Mouse (Mus musculus) CD8-positive naive resting alpha-beta T cell, adult 2 months (primary cell): ENCODE data around the gene Atp11a.

ENCODE experiments used
- DNase-seq, 2 experiments: peaks; one replicate each; pipeline ENCODE4 v3.0.0; 2022; ENCODE audit warnings: low read depth in 2 of 2, low spot score in 2 of 2

Atp11a gene

DNA sequence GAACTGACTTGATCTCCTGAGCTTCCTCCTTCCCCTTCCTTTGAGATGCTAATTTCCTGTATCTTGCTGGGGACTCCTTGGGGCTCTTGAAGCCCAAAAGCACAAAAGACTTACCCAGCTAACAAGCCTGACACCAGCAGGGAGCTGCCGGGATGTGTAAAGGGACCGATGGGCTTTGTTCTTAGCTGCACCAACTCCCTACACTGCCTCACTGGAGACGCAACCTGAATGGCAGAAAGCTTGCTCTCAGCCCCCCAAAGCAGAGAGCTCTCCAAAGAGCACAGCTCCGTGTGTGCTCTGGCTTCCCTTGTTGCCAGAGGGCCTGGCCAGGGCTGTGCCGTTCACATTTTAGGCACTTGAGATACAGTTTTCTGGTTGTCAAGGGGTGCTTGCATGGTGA, 114.6 kb downstream of the Atp11a start:
- no peak for DNase-seq

DNA sequence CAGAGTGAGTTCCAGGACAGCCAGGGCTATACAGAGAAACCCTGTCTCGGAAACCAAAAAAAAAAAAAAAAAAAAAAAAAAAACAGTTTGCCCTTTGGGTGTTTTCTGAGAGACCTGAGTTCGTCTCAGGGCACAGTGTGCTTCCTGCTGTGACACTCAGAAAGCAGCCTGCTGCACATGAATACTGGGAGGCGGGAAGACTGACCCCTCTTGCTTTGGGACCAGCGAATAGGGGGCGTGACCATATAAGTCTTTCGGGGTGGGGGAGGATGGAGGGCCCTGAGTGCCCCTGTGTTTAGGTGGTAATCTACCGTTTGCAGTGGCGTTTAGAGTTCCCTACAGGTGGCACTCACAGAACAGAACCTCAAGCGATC, 116.2 kb downstream of the Atp11a start:
- no peak for DNase-seq

DNA sequence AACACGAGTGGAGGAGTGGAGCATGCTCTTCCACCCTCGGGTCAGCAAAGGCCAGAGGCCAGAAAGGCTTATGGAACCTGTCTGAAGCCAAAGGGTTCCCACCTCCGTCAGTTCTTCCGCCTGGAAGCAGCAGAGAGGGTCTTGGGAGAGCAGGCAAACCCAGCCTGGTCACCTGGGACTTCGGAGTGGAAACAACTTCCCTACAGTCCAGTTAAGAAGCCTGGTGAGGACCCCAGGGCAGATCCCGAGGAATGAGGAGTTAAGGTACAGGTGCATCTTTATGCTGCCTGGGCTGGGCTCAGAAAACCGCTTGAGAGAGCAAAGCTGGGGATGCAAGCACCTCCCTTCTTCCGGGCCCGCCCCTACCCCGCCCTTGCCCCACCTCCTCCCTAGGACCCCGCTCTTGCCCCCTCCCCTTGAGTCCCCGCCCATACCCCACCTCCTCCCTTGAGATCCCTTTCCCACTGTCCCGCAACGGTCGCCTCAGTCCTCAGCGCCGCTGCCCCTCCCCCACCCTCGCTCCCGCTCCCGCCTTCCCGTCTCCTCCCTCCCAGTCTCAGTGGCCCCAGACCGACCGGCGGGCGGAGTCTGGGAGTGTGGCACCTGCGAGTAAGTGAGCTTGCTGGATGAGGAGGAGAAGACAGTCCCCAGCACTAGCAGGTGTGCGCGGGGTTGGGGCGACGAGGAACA, 116.7 kb downstream of the Atp11a start, which contains the start of gene Mcf2l:
Mcf2l (plus strand) TSS at position 450 of the 690 bp plus-strand sequence.
- no peak for DNase-seq

DNA sequence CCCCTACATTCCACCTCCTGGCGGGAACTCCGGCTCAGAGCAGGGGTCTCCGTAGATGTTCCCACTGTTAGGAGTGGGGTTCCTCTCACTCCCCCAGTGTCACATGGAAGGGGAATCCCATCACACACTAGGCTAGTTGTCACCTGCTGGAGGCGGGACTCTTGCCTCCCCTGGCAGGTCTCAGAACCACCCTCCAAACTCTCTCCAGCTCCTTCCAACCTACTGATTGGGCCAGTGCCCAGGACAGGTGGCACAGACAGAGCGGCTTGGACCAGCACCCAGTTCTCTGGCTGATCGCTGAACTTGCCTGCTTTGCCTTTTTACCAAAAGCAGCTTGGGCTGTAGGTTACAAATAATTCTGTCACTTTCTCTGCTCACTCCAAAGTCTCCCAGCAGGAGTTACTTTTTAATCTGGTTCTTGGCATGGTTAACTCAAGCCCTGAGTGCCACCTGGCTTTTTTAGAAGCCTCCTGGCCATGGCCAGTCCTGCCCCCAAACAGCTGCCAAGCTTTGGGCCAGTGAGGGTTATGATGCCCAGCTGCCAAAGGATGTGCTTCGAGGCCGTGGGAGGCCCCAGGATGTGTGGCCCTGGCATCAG, 117.5 kb downstream of the Atp11a start:
- DNase-seq, result no peak

DNA sequence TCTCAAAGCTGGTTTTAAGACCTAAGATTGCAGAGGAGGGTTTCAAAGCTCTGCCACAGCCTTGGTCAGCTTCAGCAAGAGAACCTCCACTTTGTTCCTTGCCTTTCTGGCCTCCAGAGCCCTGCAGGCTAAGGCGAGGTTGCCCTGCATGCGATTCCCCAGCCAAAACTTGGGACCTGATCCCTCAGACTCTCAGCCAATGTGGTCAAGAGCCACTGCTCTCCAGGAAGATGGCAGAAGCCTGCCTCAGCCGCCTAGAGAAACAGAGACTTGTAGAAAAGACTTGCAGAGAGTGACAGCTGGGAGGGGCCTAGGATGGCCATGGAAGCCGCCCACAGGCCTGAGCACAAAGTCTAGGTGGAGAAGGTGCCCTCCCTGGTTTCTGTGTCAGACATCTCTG, 118.2 kb downstream of the Atp11a start:
- no peak for DNase-seq

DNA sequence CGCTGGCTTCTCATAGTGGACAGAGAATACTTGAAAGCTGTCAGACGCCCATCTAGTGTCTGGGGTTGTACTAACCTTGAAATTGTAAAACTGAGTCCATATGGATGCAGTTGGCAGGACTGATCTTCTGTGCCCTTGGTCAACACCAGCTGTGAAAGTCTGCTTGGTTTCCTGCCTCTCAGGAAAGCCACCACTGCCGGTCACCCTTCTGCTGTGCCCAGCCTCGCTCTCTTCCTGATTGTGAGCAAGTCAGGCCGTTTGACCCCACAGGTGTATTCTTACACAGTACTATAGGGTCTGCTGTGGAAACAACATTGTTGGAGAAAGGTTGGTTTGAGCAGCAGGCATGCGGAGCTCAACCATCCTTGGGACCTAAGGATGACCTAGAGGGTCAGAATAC, 120.3 kb downstream of the Atp11a start:
- DNase-seq, result no peak

DNA sequence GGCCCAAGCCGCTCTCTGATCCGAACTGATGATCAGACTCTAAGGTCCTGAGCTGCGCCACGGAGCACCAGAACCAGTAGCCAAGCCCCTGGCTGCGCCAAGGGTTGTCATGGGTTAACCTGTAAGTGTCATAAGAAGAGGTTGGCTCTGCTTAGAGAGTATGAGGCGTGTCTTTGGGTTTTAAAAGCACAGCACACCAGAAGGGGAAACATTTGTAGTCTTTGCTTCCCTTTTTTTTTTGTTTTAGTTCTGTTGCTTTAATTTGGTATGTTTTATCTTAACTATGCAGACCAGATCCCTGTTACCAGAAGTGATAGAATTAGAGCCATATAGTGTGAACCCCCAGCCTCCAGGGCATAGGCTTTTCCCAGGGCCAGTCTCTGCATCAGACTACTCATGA, 123.3 kb downstream of the Atp11a start:
- no peak for DNase-seq

DNA sequence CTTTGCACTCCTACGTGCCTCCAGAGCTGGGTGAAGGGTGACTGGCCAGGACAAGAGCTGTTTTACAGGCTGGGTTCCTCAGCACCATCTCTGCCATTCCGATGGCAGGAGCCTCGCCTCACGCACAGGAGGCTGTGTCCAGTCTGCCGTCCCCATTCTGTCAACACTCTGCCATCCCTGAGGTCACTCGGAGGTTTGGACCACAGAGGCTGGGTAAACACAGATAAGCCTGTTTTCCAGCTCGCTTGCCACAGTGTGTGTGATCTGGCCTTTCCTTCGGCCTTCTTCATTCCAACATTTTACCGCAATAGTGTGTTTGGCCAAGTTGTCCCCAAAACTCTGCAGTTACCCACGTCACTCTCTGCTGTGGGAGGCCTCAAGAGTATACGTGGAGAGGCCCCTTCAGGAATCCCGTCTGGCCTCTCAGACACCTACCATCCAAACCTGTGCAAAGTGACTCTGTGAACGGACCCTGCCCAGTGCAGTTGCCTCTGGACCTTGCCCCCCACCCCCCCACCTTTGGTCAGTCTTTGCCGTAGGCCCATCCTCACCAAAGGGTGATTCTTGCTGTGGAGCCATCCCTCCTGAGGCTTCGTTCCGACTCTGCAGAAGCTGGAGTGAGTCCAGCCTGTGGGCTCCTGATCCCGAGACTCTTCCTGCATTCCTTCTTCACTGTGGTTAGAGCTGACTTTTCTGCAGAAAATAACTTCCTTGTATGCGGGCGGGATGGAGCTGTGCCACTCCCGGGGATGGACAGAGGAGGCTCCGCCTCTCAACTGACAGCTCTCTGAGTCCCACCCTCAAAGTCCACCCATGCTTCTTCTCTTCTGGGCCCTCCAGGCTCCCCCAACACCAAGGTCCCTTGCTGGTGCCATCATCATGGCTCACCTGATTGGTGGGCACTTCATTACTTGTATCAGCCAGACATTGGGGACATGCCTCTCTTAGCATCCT, 126.5 kb downstream of the Atp11a start:
- DNase-seq, result no peak

DNA sequence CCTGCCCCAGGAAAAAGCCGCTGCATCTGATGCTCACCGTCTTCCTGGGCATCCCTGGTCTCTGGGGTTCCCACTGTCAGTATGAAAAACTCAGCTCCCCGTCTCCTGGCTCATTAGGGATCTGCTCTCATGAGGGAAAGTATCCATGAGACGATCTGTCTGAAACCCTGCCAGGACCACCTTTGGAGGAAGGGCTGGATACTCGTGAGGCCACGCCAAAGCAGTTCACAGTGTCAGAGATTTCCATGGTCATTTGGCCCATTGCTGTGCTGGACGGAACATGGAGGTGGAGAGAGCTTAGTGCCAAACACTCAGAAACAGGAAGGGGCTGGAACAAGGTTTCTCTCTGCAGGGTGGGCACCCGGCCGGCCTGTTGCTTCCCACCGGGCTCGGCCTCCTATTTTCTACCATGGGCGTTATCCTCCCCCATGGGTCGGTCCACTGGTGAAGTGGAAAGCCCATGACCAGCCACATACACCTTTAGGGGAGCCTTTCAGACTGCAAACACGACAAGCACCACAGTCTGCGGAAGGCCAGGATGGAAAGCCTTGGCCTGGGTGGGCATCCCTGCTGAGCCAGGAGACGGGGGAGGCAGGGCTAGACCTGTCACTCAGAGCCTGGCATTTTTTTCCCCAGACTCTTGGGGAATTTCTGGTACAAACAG, 131.1 kb downstream of the Atp11a start:
- no peak for DNase-seq

DNA sequence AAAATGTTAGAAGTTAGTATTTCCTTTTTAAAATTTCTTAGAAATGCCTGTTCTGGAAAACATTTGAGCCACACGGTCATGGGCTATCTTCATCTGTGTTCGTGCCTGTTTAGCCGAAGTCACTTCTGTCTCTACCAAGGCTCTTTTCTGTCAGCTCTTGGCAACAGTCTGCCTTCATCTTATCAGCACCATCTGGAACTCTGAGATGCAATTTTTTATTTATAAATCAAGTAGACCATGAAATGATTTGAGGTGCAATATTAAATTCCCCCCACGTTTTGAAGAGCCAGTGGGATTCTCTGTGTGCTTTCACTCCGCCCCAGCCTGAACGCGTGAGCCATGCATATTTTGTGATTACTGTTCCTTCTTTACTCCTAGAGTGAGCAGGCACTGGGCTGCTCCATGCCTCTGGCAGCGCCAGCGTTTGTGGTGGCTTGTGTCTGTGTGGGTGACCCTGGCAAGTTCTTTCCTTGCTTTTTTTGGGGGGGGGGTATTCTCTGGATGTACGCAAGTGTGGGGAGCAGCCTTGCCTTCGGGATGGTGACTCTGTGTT, 132.3 kb downstream of the Atp11a start:
- no peak for DNase-seq

DNA sequence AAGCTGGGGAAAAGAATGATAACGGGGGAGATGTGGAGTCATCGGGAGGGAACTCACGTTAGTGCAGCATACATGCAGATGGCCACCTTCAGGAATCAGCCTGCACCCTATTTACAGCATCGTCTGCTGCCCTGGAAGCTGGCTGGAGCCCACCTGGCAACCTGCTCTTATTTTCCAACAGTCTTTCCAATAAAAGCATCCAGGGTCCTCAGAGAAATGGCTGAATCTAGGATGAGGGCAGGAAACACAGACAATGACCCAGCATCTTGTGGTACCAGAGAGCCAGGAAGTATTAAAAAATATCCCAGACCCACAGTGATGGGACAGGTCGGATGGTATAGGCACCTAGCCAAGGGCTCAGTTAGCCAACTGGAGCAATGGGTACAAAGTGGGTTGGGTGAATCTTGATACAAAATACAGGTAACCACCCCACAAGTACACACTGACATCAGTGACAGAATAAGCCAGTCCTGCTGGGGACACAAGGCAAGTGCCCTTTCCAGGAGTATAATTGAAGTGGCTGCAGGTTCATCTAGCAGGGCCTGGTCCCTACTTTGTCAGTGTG, 136.2 kb downstream of the Atp11a start:
- no peak for DNase-seq

DNA sequence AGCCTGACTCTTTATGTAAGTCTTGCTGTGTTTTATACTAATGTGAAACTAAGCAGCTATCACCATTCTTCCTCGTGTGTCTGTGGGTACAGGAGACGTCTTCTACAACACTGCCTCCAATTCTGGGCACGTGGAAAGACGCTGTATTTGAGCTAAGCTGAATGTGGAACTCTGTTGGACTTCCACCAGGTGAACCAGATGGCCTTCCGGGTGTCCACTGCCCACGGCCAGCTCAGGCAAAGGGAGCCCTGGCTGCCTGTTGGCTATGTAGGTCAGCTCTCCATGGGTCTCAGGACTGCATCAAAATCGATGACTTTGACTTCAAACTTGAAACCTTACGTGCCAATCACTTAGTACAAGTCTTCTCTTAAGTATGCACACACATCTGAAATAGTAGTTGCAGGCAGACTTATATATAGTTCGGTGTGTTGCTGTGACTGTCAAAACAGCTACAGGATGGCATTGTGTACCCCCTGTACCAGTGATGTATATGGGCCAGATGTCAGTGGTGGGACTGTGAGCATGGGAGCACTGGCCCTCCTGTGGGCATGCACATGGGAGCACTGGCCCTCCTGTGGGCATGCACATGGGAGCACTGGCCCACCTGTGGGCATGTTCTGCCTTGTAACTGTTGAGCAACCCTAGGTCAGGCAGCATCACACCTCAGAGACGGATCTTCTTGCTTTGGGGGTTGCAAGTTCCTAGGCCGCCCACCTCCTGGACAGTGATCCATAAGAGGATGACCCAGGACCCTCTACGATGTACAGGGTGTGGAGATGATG, 137.2 kb downstream of the Atp11a start:
- DNase-seq, result no peak

DNA sequence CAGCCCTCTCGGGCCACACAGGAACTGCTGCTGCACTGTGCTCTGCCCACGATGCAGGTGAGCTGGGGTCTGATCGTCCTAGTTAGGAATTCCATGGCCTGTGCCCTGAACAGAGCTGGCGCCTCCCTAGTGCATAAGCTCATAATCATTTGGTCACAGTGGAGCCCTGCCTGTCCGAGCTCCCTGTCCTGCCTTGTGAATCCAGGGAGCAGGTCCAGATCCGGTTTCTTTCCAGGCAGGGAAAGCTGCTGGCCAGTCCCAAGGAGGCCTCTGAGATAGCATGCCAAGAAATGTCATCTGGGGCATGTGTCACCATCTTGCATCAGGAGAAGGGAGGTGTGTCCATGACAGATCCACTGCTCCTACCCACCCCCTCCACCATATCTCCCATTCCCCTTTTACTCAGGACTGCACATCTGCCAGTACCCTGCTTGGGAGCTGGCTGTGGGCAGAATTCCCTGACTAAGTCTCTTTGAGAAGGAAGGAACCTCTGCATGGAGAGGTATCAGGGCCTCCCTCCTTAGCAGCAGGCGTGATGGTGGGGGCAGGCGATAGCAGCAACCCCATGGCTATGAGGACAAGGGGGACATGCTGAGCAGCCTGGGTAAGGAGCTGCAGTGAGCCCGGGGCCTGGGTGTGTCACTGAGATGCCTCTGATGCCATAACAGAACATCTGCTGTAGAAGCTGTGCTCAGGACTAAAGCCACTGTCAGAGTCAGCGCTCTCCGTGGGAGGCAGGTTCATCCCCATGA, 138.1 kb downstream of the Atp11a start:
- DNase-seq, result no peak

DNA sequence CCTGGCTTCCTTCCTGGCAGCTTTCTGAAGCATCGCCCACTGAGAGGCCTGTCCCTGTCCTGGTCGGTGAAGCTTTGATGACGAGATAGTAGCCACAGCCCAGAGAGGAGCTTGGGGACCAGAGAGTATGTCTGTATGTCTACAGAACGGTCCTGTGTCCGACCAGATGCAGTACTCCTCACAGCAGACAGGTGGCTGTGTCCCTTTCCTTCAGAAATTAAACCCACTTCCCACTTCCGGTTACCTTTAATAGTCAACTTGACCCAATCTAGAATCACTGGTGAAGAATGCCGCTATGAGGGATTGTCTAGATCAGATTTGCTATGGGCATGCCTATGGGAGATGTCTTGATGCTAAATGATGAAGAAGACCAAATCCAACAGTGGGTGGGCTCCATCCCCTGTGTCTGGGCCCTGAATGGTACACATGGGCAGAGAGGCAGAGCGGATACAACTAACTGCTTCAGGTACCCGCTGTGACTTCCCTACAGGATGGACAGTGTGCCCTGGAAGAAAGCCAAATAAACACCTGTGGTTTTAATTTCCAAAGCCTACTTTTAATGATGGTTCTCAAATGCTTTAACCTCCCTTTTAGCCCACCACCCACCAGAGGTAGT, 138.8 kb downstream of the Atp11a start:
- DNase-seq, result no peak

DNA sequence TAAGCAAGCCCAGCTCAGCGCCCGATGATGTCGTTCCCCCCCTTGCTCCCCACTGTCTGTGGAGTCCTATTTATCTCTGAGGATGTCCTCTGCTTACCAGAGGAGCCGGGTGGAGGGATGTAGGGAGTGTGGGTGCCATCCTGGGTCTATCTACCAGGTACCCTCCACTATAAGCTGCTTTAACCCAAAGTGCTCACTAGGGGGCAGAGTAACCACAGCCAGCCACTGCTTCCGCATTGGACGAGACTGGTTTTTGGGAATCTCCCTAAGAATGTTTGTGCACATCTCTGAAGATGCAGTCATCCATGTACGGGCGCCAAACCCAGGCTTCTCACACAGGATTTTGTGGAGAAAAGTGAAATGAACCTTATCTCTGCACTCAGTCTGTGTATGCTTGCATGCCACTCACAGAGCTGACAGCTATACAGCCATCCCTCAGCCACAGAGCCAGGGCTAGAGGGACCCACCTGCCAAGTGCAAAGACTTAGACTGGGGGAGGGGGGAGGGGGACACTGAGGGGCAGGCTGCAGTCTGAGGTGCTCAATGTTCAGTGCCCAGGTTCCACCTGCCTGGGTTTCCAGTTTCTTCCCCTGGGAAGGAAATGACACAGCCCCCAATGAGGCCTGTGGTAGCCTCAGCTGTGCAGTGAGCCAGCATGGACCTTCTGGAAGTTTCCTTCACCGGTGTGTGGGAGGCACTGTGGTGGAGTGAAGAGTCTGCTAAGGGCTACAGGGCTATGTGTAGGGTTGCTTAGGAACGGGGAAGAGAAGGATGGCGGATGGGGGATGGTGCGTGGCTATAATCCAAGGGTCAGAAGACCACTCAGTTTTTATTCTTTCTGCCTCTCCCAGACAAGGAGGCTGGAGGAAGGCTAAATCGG, 139.9 kb downstream of the Atp11a start:
- DNase-seq, result no peak

DNA sequence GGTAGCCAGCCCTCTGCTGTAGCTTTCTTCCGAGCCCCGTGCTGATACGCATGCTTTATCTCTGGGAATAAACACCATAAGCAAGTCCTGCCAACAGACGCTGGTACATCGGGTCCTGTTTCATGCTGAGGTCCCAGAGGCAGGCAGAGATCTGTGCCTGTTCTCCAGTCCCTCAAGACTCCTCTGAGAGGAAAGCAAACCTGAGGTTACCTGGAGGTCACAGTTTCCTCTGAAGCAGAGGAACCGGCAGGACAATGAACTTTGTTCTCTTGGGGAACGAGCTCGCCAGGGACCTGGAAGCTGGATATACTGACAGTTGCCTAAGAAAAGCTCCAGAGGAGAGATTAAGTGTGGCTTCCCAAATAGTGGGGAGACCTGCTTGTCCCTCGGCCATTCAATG, 141.0 kb downstream of the Atp11a start:
- DNase-seq, result no peak

DNA sequence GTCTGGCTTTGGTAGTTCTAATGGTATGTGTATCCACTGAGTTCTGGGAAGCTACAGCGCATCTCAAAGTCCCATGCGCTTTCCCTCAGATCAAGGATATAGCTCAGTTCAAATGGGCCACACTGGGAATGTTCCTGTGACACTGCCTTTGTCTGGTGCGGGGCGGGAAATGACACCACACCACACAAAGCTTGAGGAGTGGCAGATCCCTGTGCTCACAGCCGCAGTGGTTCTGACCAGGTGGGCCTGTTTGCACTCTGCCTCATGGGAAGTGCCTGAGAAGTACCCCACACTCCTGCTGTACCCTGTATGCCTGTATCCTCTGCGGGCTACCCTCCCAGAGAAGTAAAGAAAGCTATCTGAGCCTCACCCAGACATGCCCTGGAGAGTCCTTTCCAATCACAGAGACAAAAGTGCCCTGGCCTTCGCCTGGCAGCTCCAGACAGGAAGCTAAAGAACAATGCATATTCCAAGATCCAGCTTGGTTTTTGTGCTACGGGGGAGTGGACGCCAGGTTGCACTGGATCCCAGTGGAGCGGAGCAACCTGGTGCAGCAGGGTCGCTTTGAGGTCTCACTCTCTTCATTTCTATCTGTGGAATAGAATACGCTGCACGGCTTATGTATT, 147.1 kb downstream of the Atp11a start:
- DNase-seq, result no peak

DNA sequence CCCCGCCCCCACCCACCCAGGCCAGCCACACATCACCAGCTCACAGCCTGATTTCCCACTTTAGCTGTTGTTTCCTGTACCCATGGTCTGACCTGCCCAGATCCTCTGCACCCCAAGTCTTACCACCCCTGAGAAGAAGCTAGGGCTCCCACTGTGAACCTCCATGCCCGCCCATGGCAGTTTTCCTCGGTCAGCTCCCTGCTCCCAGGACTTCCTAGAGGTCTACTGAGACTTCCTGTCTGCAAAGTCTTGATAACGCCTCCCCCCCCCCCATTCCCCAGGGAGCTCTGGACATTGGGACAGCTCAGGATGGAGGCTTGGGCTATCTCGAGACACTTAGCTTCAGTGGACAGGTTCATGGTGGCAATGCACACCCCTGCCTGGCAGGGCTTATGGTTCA, 148.3 kb downstream of the Atp11a start:
- no peak for DNase-seq
